Mouse (Mus musculus) midbrain, embryonic 12.5 days (tissue): ENCODE measurements around the gene Gga3. TPM values are rescaled to one million over a fixed set of nuclear protein-coding genes. Genes with fewer than 3 reads are reported as not detected.

ENCODE experiments used
- ATAC-seq: fragments of 200-750 bp; cut with Nextera tagmentation; 2 replicates; pipeline ENCODE4 v1.8.0; 2017; ENCODE audit warnings: low read depth, moderate TSS enrichment, moderate library complexity; ENCODE audit not compliant: low FRiP score
- H3K27ac ChIP-seq: fragments of 300-500 bp; sonication (generic); replicated peaks from 2 replicates; pipeline ENCODE4 v1.5.1; 2016; ENCODE audit warnings: mild to moderate bottlenecking
- H3K27me3 ChIP-seq: fragments of 300-500 bp; sonication (generic); 2 replicates; pipeline ENCODE4 v1.6.1; 2016; ENCODE audit warnings: mild to moderate bottlenecking
- H3K36me3 ChIP-seq: fragments of 300-500 bp; sonication (generic); 2 replicates; pipeline ENCODE4 v1.6.1; 2016
- H3K4me1 ChIP-seq: fragments of 300-500 bp; sonication (generic); 2 replicates; pipeline ENCODE4 v1.6.1; 2016
- H3K4me2 ChIP-seq: fragments of 300-500 bp; sonication (generic); replicated peaks from 2 replicates; pipeline ENCODE4 v1.6.1; 2016; ENCODE audit warnings: mild to moderate bottlenecking, moderate library complexity
- H3K4me3 ChIP-seq: fragments of 300-500 bp; sonication (generic); 2 replicates; pipeline ENCODE4 v1.5.1; 2016; ENCODE audit warnings: mild to moderate bottlenecking
- H3K9ac ChIP-seq: fragments of 300-500 bp; sonication (generic); replicated peaks from 2 replicates; pipeline ENCODE4 v1.6.1; 2016; ENCODE audit warnings: mild to moderate bottlenecking, moderate library complexity
- H3K9me3 ChIP-seq: fragments of 300-500 bp; sonication (generic); 2 replicates; pipeline ENCODE4 v1.6.1; 2016; ENCODE audit warnings: mild to moderate bottlenecking
- WGBS: fragments of 180-500 bp; shearing (Covaris S2); methylation state at CpG from one replicate; pipeline ENCODE4 v1.1.7; 2016; 5-methylcytosine and 5-hydroxymethylcytosine counted together
- polyA plus RNA-seq: library from polyadenylated mRNA; unstranded; fragments of >200 nt; fragmentation: Nextera tagmentation; extraction: Ambion mirVana; gene quantifications from 2 replicates; pipeline ENCODE4 v1.2.1, GENCODE M21; 2016

The Gga3 gene
- polyA plus RNA-seq, 1 experiment from 2014 or later: 34.6 TPM

- Histone ChIP-seq H3K36me3 (peaks cover 25% of the 10 kb centered on the region), H3K9me3 (no peaks in the 10 kb centered on the region), H3K4me3 (peak within 1 kb of the TSS; percentile 77), H3K9ac (peak within 1 kb of the TSS; percentile 90), H3K27ac (peak within 1 kb of the TSS; percentile 100), H3K27me3 (no peaks in the 10 kb centered on the region), H3K4me1 (peaks cover 17% of the 10 kb centered on the region), H3K4me2 (peak within 1 kb of the TSS; percentile 69)
- WGBS: 2% methylated on average over 51 of the region's 70 CpGs
- ATAC-seq: peak; percentile 92
These were observed 67.7 kb downstream of the Gga3 start, which contains the start of gene Sumo2 for GRCm38 (mm10) chr11:115536038-115536681. Gene Sumo2, minus strand, starts transcription at chr11:115536276.

GRCm38 (mm10) chr11:115535401-115536037 lies 68.3 kb downstream of the Gga3 start:
- Histone ChIP-seq H3K4me1 (peaks cover 17% of the 10 kb centered on the region), H3K4me2 (peak overlapping the region; percentile 69), H3K9ac (peak overlapping the region; percentile 90), H3K27ac (peak overlapping the region; percentile 100), H3K9me3 (no peaks in the 10 kb centered on the region), H3K36me3 (peaks cover 28% of the 10 kb centered on the region), H3K4me3 (peak overlapping the region; percentile 77), H3K27me3 (no peaks in the 10 kb centered on the region)
- ATAC-seq: peak; percentile 71
- WGBS: under 1% methylated on average over 53 of the region's 84 CpGs

- peak overlapping the region; percentile 77 for H3K4me3 ChIP-seq
These were observed 69.0 kb downstream of the Gga3 start for GRCm38 (mm10) chr11:115534759-115535371.

More at GRCm38 (mm10) chr11:115534759-115535371, 69.0 kb downstream of the Gga3 start:
- H3K27me3 ChIP-seq: no peaks in the 10 kb centered on the region
- peak overlapping the region; percentile 100 for H3K27ac ChIP-seq
- peak overlapping the region; percentile 90 for H3K9ac ChIP-seq
- H3K9me3 ChIP-seq: no peaks in the 10 kb centered on the region
- peaks cover 17% of the 10 kb centered on the region for H3K4me1 ChIP-seq
- H3K36me3 ChIP-seq: peaks cover 34% of the 10 kb centered on the region
- ATAC-seq: no peak
- H3K4me2 ChIP-seq: peak overlapping the region; percentile 69
- 6% methylated on average over 11 of the region's 11 CpGs for WGBS

Other genes starting within 250 kb of the Gga3 start
- gene Hid1, start 236.3 kb downstream of the Gga3 start, polyA plus RNA-seq: 32.9 and 38.6 TPM in 2 replicates
- gene Cdr2l, start 222.1 kb downstream of the Gga3 start, polyA plus RNA-seq: 32.4 and 36.6 TPM in 2 replicates
- gene Mrpl58, start 200.3 kb downstream of the Gga3 start, polyA plus RNA-seq: 234 and 265 TPM in 2 replicates
- 873 and 889 TPM in 2 replicates for gene Atp5h, start 184.1 kb downstream of the Gga3 start, polyA plus RNA-seq
- 32.0 and 40.4 TPM in 2 replicates for gene Kctd2, start 183.9 kb downstream of the Gga3 start, polyA plus RNA-seq
- not detected in 2 replicates for gene Trim80, start 163.5 kb downstream of the Gga3 start, polyA plus RNA-seq
- 0.20 and 0.30 TPM in 2 replicates for gene Slc16a5, start 141.6 kb downstream of the Gga3 start, polyA plus RNA-seq
- 10.3 and 13.1 TPM in 2 replicates for gene Armc7, start 128.4 kb downstream of the Gga3 start, polyA plus RNA-seq
- gene Nt5c, start 112.2 kb downstream of the Gga3 start, polyA plus RNA-seq: 81.6 and 83.8 TPM in 2 replicates
- 1,008 and 1,026 TPM in 2 replicates for gene Jpt1, start 89.7 kb downstream of the Gga3 start, polyA plus RNA-seq
- gene Sumo2, start 67.8 kb downstream of the Gga3 start, polyA plus RNA-seq: 1,412 and 1,429 TPM in 2 replicates
- gene Nup85, start 39.6 kb downstream of the Gga3 start, polyA plus RNA-seq: 168 and 172 TPM in 2 replicates
- gene Mrps7, start 126 bp downstream of the Gga3 start, polyA plus RNA-seq: 85.7 and 89.0 TPM in 2 replicates
- 12.2 and 15.1 TPM in 2 replicates for gene Mif4gd, start 8.9 kb upstream of the Gga3 start, polyA plus RNA-seq
- 26.2 and 26.9 TPM in 2 replicates for gene Slc25a19, start 24.2 kb upstream of the Gga3 start, polyA plus RNA-seq
- gene Grb2, start 104.5 kb upstream of the Gga3 start, polyA plus RNA-seq: 137 and 149 TPM in 2 replicates
- gene Tmem94, start 161.4 kb upstream of the Gga3 start, polyA plus RNA-seq: 42.4 and 47.0 TPM in 2 replicates
- gene Caskin2, start 209.6 kb upstream of the Gga3 start, polyA plus RNA-seq: 15.5 and 17.0 TPM in 2 replicates
- gene Tsen54, start 210.7 kb upstream of the Gga3 start, polyA plus RNA-seq: 27.9 and 30.9 TPM in 2 replicates
- gene Llgl2, start 220.0 kb upstream of the Gga3 start, polyA plus RNA-seq: 3.7 and 4.4 TPM in 2 replicates